Mouse (Mus musculus) gastrocnemius, postnatal 36 days (tissue): ENCODE measurements at regions not wholly inside any gene's neighbourhood (a gene's known extent, or its start where the extent isn't known, plus 50 kb on each side); places are given as distances from the start of the nearest gene placed in this dataset.
A peak's percentile ranks its signal among the peaks of the same experiment; 100 is the strongest.

Source experiments
- DNase-seq, 2 experiments: peaks; one replicate each; pipeline ENCODE4 v3.0.0; 2022
- intact Hi-C: fragments of 180-260 bp; cut with DNase I; formaldehyde crosslinking; loops from one replicate; pipeline ENCODE4 v1.15.1; 2025

DNA sequence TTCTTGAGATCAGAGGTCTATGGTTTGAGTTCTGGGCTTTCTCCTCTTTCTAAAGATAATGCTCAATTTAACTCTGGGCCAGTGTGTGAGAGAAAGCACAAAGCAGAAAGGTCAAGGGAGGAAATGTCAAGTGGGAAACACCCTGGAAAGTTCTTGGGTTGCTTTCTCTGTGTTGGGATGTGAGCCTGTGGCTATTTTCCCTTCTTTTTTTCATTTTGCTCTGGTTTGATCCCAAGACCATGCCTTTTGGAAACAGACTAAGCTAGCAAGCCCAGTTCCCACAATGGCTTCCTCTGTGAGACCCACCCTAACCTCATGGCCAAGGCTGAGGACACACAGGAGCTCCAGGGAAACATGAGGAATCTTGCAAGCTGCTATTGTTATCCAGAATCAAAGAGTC is 216.4 kb upstream of the F930015N05Rik start:
- no peak for DNase-seq
- intact Hi-C loops: no loop called here

DNA sequence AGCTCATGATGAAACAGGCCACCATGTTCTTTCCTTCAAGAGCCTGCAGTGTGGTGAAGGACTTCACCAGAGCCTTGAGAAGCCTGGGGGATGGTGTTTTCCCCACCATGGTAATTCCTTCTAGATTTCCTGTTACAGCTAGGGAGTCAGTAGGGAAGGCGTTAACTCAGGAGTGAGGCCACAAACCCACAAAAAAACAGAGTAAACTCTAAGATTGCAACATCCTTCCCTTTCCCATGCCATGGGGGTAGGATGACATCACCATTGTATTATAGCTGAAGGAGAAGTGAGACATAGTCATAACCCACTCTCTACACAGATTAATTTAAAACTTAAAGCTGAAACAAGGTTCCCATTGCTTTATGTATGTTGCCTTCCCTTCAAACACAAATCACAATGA is 218.7 kb upstream of the F930015N05Rik start:
- intact Hi-C loops: no loop called here
- DNase-seq: no peak

DNA sequence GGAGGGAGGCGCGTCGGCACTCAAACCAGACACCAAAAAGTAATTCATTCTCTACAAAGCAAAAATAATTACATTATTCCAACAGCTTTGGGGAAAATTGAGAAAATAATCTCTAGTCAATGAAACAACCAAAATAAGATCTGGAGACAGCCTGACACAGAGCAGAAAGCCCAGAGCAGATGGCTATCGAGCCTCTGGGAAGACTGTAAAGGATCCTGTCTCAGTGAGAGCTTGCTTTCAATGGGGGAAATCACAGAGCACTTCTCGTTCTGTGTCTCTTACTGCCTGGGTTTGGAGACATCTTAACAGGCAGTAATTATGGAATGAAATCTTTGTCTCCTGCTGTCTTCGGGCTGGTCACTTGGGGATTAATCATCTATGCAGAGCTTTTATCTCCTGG is 226.7 kb upstream of the F930015N05Rik start:
- DNase-seq: no peak
- intact Hi-C loops: no loop called here

DNA sequence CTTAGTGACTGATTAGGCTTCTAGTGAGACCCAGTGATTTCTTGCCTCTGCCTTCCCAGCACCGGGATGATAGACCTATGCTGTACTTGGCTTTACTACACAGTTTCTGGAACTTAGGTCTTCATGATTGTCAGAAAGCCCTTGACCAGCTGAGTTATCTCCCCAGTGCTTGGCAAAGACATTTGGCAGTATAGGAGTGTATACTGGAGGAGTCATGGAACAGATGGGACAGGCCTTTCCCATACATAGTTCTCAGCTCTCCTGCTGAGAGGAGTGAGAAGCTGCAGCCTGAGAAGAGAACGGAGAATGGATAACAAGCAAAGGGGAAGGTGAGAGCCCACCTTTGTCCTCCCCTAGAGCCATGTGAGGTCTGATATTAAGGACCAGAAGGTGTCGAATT is 230.6 kb upstream of the F930015N05Rik start:
- no peak for DNase-seq
- intact Hi-C loops: no loop called here

DNA sequence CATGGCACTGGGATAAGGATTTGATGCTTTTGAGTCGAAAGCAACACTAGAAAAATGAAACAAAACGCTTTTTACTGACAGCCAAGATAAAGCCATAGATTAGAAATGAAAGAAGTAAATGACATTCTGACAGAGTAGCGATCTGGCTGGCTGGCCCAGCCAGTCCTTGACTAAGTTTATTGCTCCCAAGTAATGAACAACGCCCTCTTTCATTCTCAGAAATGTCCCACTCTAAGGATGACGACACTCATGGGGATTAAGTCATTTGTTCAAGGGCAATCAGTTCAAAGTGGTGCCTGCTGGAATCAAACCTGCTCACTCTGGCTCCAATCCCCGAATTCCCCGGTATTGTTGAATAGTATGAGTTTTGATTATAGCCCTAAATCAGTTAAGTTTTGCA is 231.1 kb upstream of the F930015N05Rik start:
- DNase-seq: no peak
- intact Hi-C loops: no loop called here

DNA sequence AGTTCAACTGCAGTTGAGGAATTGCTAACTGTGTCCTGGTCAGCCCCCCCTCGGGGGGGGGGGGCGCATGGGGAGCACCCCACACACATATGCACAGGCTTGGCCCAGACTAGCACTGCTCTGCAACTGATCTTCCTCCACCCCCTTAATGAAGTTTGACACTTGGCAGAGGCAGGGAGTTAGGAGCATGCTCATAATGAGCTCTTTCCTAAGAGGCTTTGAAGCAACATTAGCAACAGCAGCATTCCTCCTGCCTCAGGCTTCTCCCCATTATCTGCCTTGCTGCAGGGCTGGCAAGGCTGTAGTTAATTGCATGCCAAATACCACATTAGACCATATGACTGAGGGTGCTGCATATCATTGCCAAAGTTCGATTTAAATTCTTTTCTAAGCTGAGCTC is 235.4 kb upstream of the F930015N05Rik start:
- intact Hi-C loops: no loop called here
- DNase-seq: no peak

DNA sequence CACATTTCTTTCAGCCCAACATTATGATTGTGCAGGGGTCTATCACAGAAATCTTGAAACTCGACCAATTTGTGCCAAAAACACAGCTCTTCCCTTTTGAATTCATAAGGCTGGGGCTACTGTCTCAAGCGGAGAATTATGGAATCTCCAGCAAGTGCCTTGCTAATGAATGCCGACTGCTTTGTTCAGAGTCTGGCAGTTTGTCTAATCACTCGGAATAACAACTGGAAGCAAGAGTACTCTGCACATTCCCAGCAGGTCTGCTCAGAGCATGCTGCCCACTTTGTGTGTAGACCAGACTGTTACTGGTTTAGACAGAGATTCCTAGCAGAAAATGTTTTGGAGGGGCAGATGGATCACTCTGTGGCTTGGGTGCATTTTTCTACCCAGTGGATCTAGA is 237.1 kb upstream of the F930015N05Rik start:
- no peak for DNase-seq
- intact Hi-C loops: no loop called here

DNA sequence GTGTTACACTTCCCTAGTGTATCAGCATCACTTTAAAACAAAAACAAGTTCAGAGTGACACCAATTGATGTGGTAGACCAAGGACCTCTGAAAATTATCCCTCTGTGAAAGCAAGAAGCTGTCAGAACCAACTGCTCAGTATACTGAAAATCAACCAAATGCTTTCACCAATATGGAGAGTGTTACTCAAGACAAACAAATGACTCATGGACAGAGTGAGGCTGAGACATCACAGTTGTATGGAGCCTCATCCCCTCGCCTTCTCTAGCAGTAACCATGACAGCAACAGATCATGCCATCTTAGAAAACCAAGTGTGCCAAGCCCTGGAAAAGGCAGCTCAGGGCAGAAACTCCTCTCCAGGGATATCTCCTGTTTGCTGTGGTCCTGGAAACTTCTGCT is 267.3 kb upstream of the F930015N05Rik start:
- intact Hi-C loops: no loop called here
- DNase-seq: no peak

DNA sequence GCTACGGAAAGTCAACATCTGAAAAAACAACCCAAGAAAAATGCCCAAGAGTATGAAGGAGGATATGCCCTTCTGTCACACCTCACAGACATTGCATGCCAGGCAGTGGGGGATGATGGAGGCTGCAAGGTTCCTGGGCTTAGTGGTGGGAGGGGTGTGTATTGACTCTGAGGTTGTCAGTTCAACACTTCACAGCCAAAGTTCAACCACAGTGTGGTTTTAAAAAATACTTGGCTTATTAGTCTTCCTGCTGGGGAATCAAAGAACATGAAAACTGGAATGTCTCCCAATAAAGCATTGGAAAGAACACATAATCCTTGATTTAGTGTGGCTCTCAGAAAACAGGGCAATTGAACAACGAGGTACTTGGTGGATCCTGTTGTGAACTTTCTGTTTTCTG is 267.0 kb upstream of the Elac2 start:
- no peak for DNase-seq
- intact Hi-C loops: no loop called here

DNA sequence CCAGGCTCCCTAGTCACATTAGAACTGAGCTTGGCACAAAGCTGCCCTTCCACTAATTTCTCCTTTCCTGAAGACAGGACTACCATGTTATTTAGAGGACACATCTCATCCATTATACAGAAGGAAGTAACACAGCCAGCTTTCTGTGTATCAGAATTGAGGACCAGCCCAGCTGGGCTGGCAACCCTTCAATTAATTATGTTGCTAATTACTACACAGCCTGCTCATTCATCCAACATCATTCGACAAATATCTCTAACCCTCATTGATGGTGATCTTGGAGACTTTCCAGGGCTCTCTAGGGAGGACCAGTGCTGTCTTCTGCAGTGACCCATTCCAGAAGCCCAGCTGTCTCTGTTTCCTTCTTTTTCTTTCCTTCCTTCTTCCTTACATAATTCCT is 263.7 kb upstream of the Elac2 start:
- intact Hi-C loops: no loop called here
- no peak for DNase-seq

DNA sequence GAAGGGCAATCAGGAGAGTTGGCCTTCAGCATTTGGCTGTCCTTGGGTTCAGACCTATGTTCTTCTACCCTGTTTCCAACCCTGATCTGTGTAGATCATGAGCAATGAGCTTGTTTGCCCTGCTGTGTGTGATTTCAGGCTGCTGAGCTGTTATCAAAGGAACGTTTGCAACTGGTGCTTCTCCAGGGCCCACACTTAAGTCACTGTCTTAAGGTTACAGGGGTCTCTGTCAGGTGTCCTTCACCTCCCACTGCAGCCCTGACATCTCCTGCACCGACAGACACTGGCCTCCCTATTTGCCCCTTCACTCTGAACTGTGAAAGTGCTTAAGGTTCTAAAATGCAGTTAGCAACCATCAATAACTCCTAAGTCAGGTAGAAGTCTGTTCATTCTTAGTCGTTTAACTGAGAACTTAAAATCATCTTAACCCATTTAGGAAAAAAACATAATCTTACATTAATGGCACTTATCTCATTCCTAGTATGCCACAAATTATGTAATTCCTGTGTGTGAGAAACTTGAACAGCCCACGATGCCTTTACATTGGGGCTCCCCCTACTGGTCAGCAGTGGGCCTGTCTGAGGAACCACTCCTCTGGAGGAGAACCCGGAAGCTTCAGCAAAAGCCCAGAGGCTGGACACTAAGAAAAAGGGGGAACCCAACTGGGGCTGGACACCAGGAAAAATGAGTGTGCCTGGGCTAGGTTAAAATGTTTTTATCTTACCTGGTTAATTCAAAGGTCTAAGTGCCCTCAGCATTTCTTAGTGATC is 260.3 kb upstream of the Elac2 start:
- intact Hi-C loops: no loop called here
- peak; percentile 67 to 75 for DNase-seq

DNA sequence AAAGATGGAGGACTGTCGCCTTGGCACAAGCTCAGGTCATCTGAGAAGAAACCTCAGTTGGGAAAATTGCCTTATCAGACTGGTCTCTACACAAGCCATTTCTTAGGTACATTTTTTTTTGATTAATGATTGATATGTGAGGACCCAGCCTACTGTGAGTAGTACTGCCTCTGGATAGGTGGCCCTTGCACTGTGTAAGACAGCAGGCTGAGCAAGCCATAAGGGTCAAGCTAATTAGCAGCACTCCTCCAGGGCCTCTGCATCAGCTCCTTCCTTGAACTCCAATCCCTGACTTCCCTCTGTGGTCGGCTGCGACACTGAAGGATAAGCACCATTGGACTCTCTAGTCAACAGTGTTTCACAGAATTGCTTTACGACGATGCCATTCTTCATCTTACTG is 252.6 kb upstream of the Elac2 start:
- no peak for DNase-seq
- intact Hi-C loops: no loop called here

DNA sequence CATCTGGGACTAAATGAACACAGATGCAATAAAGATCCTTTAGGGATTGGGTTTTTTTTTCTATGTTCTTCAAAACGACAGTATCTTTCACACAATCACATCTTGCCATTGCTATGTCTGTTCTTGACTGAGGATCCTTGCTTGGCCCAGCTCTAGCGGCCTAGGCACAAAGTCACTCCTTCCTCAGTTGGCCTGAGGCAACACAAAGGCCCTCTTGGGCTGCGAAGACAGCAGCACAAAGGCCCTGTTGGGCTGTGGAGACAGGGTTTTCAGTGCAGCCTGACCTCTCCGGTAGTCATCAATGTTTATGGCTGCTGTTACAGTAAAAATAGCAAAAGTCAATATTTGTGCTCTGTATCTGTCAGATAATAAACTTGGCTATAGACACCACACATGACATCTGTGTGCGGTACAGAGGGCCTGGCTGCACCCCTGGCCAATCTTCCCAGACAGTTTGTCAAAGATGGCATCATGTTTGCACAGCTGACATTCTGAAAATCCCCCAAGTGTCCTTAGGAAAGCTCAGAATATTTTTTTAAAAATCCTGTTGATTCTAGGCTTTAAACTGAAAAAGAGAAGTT is 250.9 kb upstream of the Elac2 start:
- intact Hi-C loops: no loop called here
- no peak for DNase-seq

DNA sequence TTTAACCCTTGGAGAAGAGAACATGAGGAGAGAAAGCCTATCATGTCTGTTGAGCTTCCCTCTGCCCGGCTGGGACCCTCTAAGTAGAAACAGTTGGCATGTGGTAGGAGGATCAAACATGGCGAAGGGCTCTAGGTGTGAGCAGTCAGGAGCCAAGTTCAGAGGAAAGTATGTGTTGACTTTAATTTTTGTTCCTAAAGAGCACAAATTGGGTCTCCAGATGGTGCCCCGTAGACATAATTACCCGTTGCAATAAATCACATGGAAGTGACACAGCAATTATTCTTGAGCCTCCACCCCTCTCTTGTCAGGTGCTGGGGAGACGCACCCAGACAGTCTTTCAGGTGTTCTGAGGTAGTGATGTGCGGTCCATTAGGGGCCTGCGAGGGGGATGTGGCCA is 239.9 kb upstream of the Elac2 start:
- intact Hi-C loops: no loop called here
- no peak for DNase-seq

DNA sequence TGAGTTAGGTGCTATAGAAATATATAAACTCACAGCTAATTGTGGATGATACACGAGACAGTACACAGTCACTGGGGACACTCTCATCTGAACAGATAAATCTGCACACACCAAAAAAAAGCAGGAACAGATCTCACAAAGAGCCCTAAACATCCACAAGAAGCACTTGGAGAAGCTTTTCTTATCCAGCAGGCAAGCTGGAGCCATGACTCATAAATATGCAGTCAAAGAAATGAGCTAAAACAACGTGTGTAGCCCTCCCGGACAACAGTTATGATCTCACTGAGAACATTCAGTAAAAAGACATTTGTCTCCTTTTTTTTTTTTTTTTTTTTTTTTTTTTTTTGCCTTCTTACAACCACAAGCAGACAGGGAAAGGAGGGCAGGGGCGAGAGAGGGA is 235.1 kb upstream of the Elac2 start:
- intact Hi-C loops: no loop called here
- DNase-seq: no peak

DNA sequence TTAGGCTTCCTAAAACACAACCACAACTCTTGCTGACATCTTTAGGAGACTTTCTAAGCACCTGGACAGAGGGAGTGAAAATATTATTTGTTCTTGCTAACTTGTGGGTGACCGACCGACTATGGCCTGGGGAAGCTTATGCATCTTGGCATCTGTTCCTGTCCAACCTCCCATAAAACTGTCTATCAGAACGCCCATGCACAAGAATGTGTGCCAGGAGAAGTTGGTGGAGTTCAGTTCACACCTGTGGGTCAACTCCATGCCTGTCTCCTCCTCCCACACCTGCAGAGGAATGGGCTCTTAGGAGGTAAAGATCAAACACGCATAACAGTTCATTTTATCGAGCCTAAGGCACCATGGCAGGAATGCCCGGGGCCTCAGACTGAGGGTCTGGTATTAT is 232.7 kb upstream of the Elac2 start:
- intact Hi-C loops: no loop called here
- DNase-seq: no peak

DNA sequence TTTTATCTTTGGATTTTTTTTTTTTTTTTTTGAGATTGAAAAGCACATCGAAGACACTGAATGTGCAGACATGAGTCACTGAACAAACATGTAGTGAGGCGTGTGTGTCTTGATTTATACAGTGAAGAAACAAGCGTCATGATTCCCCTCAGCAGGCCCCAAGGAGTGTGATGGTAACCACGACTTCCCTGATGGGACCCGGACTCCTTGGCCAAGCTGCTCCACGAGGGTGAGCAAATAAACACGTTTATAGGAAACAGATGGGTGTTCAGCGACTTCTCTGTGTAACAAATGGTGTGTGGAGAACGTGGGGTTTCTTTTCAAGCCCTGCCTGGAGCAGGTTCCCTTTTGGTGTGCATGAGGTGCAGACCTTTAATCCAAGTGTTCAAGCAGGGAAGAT is 228.9 kb upstream of the Elac2 start:
- intact Hi-C loops: no loop called here
- no peak for DNase-seq

DNA sequence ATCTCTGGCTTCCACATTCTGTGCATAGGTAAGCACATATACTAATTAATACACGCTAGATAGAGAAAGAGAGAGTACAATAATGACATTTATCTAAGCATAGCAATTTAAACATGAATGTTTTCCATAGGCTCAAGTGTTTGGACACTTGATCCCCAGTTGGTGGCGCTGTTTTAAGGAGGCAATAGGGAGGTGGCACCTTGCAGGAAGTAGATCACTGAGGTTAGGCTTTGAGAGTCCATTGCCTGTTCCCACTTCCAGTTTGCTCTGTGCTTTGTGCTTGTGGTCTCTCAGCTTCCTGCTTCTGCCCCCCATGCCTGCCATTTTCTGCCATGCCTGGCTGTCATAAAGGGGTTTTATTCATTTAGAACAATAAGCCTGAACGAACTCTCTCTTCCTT is 226.5 kb upstream of the Elac2 start:
- no peak for DNase-seq
- intact Hi-C loops: no loop called here

DNA sequence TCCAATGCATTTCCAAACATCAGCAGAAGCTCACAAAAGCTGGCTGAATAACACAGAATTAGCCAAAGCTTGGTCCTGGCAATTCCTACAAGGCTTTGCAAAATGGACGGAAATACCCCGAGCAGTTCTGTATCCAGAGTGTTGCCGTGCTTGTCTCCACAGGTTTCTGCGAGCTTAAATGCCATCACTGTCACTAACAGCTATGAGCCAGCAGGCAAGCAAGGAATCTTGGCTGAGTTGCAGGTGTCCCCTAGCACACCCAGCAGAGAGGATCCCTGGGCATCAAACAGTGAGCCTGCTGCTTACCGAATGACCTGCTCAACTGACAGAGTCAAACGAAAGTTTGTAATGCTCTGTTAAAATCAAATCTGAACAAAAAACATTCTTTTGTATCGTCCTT is 226.0 kb upstream of the Elac2 start:
- DNase-seq: no peak
- intact Hi-C loops: no loop called here

DNA sequence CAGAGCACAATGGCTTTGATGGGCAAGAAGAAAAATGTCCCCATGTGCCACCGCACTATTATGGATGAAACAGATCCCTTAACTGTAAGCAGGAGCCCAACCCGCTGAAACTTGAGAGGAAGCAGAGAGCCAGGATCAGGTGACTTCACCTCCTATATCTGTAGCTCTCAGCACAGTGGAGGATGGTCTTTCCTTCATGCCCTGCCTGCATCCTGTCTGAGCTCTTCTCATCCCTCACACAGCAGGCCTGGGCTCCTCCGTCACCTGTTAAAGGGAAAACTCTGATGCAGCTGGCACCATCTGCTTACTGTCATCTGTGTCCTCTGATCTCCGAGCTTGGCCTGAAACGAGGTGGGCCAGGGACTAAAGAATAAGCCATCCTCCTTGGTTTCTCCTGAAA is 224.8 kb upstream of the Elac2 start:
- no peak for DNase-seq
- intact Hi-C loops: no loop called here

DNA sequence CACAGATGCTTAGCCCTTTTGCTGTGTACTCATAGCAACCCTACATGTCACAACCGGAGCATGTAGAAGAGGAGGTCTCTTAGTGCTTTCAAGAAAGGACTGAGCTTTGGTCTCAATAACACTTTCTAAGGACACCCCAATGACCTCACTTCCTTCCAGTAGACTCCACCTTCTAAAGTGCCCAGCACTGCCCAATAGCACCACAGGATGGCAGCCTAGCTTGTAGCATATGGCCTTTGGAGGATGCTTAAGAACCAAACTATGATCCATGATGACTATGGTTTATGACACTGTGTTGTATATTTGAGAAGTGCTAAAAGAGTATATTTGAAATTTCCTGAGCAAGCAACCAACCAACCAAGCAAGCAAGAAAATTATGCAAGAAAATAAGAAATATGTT is 223.3 kb upstream of the Elac2 start:
- no peak for DNase-seq
- intact Hi-C loops: no loop called here

DNA sequence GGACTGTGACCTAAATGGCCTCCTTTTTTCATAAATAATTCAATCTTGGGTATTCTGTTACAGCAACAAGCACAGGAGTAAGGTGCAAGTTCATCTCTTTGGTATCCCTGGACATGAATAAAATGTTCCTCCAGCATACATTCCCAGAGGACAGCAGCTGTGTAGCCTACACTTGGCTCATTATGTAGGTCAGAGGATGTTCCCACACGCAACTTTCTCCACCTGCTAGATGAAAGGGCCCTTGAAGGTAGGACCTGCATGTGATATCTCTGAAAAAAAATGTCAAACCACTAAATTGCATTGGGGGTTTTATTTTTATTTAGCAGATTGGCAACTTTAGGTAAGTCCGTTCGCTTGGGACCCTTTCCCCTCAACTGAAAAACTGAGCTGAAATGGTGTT is 218.2 kb upstream of the Elac2 start:
- DNase-seq: no peak

DNA sequence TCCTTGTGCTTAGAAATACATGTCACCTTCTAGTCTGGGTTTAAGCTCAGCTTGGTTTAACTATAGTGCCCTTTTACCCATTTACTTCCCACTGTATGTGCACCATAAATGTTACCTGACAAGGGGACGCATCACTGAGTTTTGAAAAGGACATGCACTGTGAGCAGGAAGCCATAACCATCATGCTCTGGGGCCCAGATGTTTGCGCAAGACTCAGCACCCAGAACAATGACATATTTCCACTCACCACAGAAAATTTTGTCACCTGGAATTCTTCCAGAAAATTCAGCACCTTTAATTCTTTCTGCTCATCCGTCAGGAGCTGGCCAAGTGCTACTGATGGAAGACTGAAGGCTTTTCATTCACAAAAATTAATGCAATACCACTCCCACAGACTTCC is 216.1 kb upstream of the Elac2 start:
- DNase-seq: no peak
- intact Hi-C loops: no loop called here

More for the DNA sequence above, 218.2 kb upstream of the Elac2 start:
- intact Hi-C loops: no loop called here
